Comparison of ENCODE assay signal across 9 mouse cellular contexts in genomic region chr11:68531066-68531806, GRCm38 (mm10). TPM values are rescaled to one million over a fixed set of nuclear protein-coding genes. Genes with fewer than 3 reads are reported as not detected.
DNase-seq lines count a peak whose midpoint lies in the region; ATAC-seq lines count a peak whose summit lies in the region.
"Had no signal": no experiment of that assay in that cellular context is flagged by ENCODE, and none has a peak within 500 bp of the region (broad histone marks: within the 10 kb centered on the region; RNA-seq: fewer than 3 reads in every experiment).

No protein-coding gene starts in this region.

- H3K27ac ChIP-seq in midbrain, embryonic 14.5 days (replicated peaks; ENCODE audit: low read depth, low read length) = no peak overlapping the region
- no peak overlapping the region for H3K27ac ChIP-seq in midbrain, embryonic 16.5 days (ENCODE audit: low read length)
- no peak overlapping the region for H3K27ac ChIP-seq in embryonic facial prominence, embryonic 11.5 days (replicated peaks; ENCODE audit: low read depth, low read length)
- H3K27ac ChIP-seq in kidney, embryonic 15.5 days = no peak overlapping the region
- no peak overlapping the region for H3K27ac ChIP-seq in lung, embryonic 15.5 days
- H3K27ac ChIP-seq: embryonic facial prominence, embryonic 13.5 days; liver, embryonic 13.5 days had no signal

- no peak for ATAC-seq in midbrain, embryonic 14.5 days (ENCODE audit: low FRiP score, low TSS enrichment)
- ATAC-seq in midbrain, embryonic 16.5 days = no peak
- no peak for ATAC-seq in embryonic facial prominence, embryonic 11.5 days (replicated peaks; ENCODE audit: insufficient number of reproducible peaks, low FRiP score, low TSS enrichment, low read depth)
- ATAC-seq in kidney, embryonic 15.5 days (replicated peaks; ENCODE audit: low FRiP score) = peak; percentile 54; the same call in 1 of the 2 replicates
- ATAC-seq in lung, embryonic 15.5 days (ENCODE audit: borderline replicate concordance, extremely low read depth, low FRiP score, low TSS enrichment) = peak; percentile 33; the same call in 1 of the 2 replicates

- no peaks in the 10 kb centered on the region for H3K27me3 ChIP-seq in midbrain, embryonic 14.5 days (ENCODE audit: control insufficient read depth, insufficient read depth, low read length)
- no peaks in the 10 kb centered on the region for H3K27me3 ChIP-seq in midbrain, embryonic 16.5 days (ENCODE audit: control insufficient read depth, insufficient read depth, low read depth, low read length)
- H3K27me3 ChIP-seq in embryonic facial prominence, embryonic 11.5 days (ENCODE audit: control insufficient read depth, insufficient read depth, low read length) = no peaks in the 10 kb centered on the region
- no peaks in the 10 kb centered on the region for H3K27me3 ChIP-seq in kidney, embryonic 15.5 days
- H3K27me3 ChIP-seq in lung, embryonic 15.5 days = no peaks in the 10 kb centered on the region
- H3K27me3 ChIP-seq: liver, embryonic 13.5 days had no signal

- peak; percentile 45 for DNase-seq in midbrain, embryonic 14.5 days
- DNase-seq in adrenal gland, postnatal 14 days = peak; percentile 65
- DNase-seq in embryonic facial prominence, embryonic 11.5 days (ENCODE audit: low spot score) = peak; percentile 37
- DNase-seq in thymus, adult 18-20 months = peak; percentile 40 to 44
- DNase-seq: liver, embryonic 13.5 days had no signal

- no peaks in the 10 kb centered on the region for H3K4me1 ChIP-seq in midbrain, embryonic 14.5 days (ENCODE audit: control insufficient read depth, insufficient read depth, low read length)
- H3K4me1 ChIP-seq in midbrain, embryonic 16.5 days (ENCODE audit: control insufficient read depth, insufficient read depth, low read length) = no peaks in the 10 kb centered on the region
- no peaks in the 10 kb centered on the region for H3K4me1 ChIP-seq in embryonic facial prominence, embryonic 11.5 days (ENCODE audit: control insufficient read depth, insufficient read depth, low read length)
- H3K4me1 ChIP-seq in kidney, embryonic 15.5 days = peaks cover 4% of the 10 kb centered on the region; the same call in 1 of the 2 replicates
- peaks cover 16% of the 10 kb centered on the region; the same call in 1 of the 2 replicates for H3K4me1 ChIP-seq in lung, embryonic 15.5 days
- H3K4me1 ChIP-seq: liver, embryonic 13.5 days had no signal

- no peak overlapping the region for H3K9ac ChIP-seq in midbrain, embryonic 14.5 days (replicated peaks; ENCODE audit: low read length)
- H3K9ac ChIP-seq in midbrain, embryonic 16.5 days (ENCODE audit: low read depth, low read length) = no peak overlapping the region
- H3K9ac ChIP-seq in embryonic facial prominence, embryonic 11.5 days (replicated peaks; ENCODE audit: low read length) = no peak overlapping the region
- no peak overlapping the region for H3K9ac ChIP-seq in kidney, embryonic 15.5 days
- H3K9ac ChIP-seq in lung, embryonic 15.5 days = no peak overlapping the region
- H3K9ac ChIP-seq: embryonic facial prominence, embryonic 13.5 days; liver, embryonic 13.5 days had no signal

- H3K4me3 ChIP-seq in midbrain, embryonic 14.5 days (replicated peaks; ENCODE audit: low read depth, low read length) = no peak overlapping the region
- H3K4me3 ChIP-seq in midbrain, embryonic 16.5 days (ENCODE audit: low read depth, low read length) = no peak overlapping the region
- H3K4me3 ChIP-seq in embryonic facial prominence, embryonic 11.5 days (ENCODE audit: low read depth, low read length) = no peak overlapping the region
- no peak overlapping the region for H3K4me3 ChIP-seq in kidney, embryonic 15.5 days (replicated peaks)
- H3K4me3 ChIP-seq in lung, embryonic 15.5 days = no peak overlapping the region
- H3K4me3 ChIP-seq: embryonic facial prominence, embryonic 13.5 days; liver, embryonic 13.5 days had no signal

- no peaks in the 10 kb centered on the region for H3K9me3 ChIP-seq in midbrain, embryonic 14.5 days (ENCODE audit: control insufficient read depth, low read length)
- no peaks in the 10 kb centered on the region for H3K9me3 ChIP-seq in midbrain, embryonic 16.5 days (replicated peaks; ENCODE audit: control insufficient read depth, low read length, poor library complexity, severe bottlenecking)
- H3K9me3 ChIP-seq in embryonic facial prominence, embryonic 11.5 days (replicated peaks; ENCODE audit: control insufficient read depth, low read length) = no peaks in the 10 kb centered on the region
- no peaks in the 10 kb centered on the region for H3K9me3 ChIP-seq in kidney, embryonic 15.5 days (replicated peaks)
- no peaks in the 10 kb centered on the region for H3K9me3 ChIP-seq in lung, embryonic 15.5 days
- H3K9me3 ChIP-seq: embryonic facial prominence, embryonic 13.5 days; liver, embryonic 13.5 days had no signal

- no peaks in the 10 kb centered on the region for H3K36me3 ChIP-seq in midbrain, embryonic 14.5 days (ENCODE audit: control insufficient read depth, insufficient read depth, low read length)
- H3K36me3 ChIP-seq in midbrain, embryonic 16.5 days (ENCODE audit: control insufficient read depth, insufficient read depth, low read length) = no peaks in the 10 kb centered on the region
- H3K36me3 ChIP-seq in embryonic facial prominence, embryonic 11.5 days (replicated peaks; ENCODE audit: control insufficient read depth, insufficient read depth, low read depth, low read length) = no peaks in the 10 kb centered on the region
- no peaks in the 10 kb centered on the region for H3K36me3 ChIP-seq in kidney, embryonic 15.5 days
- no peaks in the 10 kb centered on the region for H3K36me3 ChIP-seq in lung, embryonic 15.5 days
- H3K36me3 ChIP-seq: embryonic facial prominence, embryonic 13.5 days; liver, embryonic 13.5 days had no signal

- 21% methylated on average over 16 of the region's 16 CpGs for WGBS in midbrain, embryonic 14.5 days
- 32% methylated on average over 16 of the region's 16 CpGs for WGBS in midbrain, embryonic 16.5 days
- WGBS in embryonic facial prominence, embryonic 11.5 days = 24% methylated on average over 16 of the region's 16 CpGs
- WGBS in kidney, embryonic 15.5 days = 20% methylated on average over 16 of the region's 16 CpGs
- 27% methylated on average over 16 of the region's 16 CpGs for WGBS in lung, embryonic 15.5 days

- H3K4me2 ChIP-seq in midbrain, embryonic 14.5 days (ENCODE audit: low read length) = no peak overlapping the region
- H3K4me2 ChIP-seq in midbrain, embryonic 16.5 days (ENCODE audit: low read length) = no peak overlapping the region
- H3K4me2 ChIP-seq in embryonic facial prominence, embryonic 11.5 days (ENCODE audit: low read depth, low read length) = no peak overlapping the region
- 0 out of 2 replicates have a peak overlapping the region, but pooled peaks have one; percentile 23 for H3K4me2 ChIP-seq in kidney, embryonic 15.5 days
- H3K4me2 ChIP-seq in lung, embryonic 15.5 days = no peak overlapping the region
- H3K4me2 ChIP-seq: embryonic facial prominence, embryonic 13.5 days; liver, embryonic 13.5 days had no signal

RNA-seq across cellular contexts. Expression of gene Mfsd6l, which starts 24.8 kb away (rescaled TPM):
- polyA plus RNA-seq in midbrain, embryonic 14.5 days (2014; fragmentation: Nextera tagmentation; extraction: Ambion mirVana) = not detected in 2 replicates
- polyA plus RNA-seq in midbrain, embryonic 16.5 days (2015; fragmentation: Nextera tagmentation; extraction: Ambion mirVana) = 0.09 TPM in 1 of 2 replicates, not detected in the other
- total RNA-seq in adrenal gland, postnatal 14 days (2021) = 0.15 TPM in 1 of 2 replicates, not detected in the other
- 0.20 and 0.27 TPM in 2 replicates for polyA plus RNA-seq in embryonic facial prominence, embryonic 11.5 days (2014; fragmentation: Nextera tagmentation; extraction: Ambion mirVana)
- polyA plus RNA-seq in kidney, embryonic 15.5 days (2015; fragmentation: Nextera tagmentation; extraction: Ambion mirVana) = 2.1 TPM in 2 replicates
- 2.4 and 3.1 TPM in 2 replicates for polyA plus RNA-seq in lung, embryonic 15.5 days (2015; fragmentation: Nextera tagmentation; extraction: Ambion mirVana)
- polyA plus RNA-seq: liver, embryonic 13.5 days had no signal

RNA-seq across cellular contexts. Expression of gene Pik3r6, which starts 28.4 kb away (rescaled TPM):
- polyA plus RNA-seq in midbrain, embryonic 14.5 days (2014; fragmentation: Nextera tagmentation; extraction: Ambion mirVana) = 0.86 and 1.5 TPM in 2 replicates
- 1.3 and 2.5 TPM in 2 replicates for polyA plus RNA-seq in midbrain, embryonic 16.5 days (2015; fragmentation: Nextera tagmentation; extraction: Ambion mirVana)
- total RNA-seq in adrenal gland, postnatal 14 days (2021) = 4.4 and 5.1 TPM in 2 replicates
- 1.2 and 1.5 TPM in 2 replicates for polyA plus RNA-seq in embryonic facial prominence, embryonic 11.5 days (2014; fragmentation: Nextera tagmentation; extraction: Ambion mirVana)
- polyA plus RNA-seq in kidney, embryonic 15.5 days (2015; fragmentation: Nextera tagmentation; extraction: Ambion mirVana) = 4.4 and 5.6 TPM in 2 replicates
- 6.3 and 7.3 TPM in 2 replicates for polyA plus RNA-seq in lung, embryonic 15.5 days (2015; fragmentation: Nextera tagmentation; extraction: Ambion mirVana)

RNA-seq across cellular contexts. Expression of gene Ccdc42, which starts 55.6 kb away (rescaled TPM):
- 0.36 TPM in 1 of 2 replicates, not detected in the other for polyA plus RNA-seq in midbrain, embryonic 14.5 days (2014; fragmentation: Nextera tagmentation; extraction: Ambion mirVana)
- 0.18 and 0.65 TPM in 2 replicates for polyA plus RNA-seq in midbrain, embryonic 16.5 days (2015; fragmentation: Nextera tagmentation; extraction: Ambion mirVana)
- total RNA-seq in adrenal gland, postnatal 14 days (2021) = not detected in 2 replicates
- polyA plus RNA-seq in embryonic facial prominence, embryonic 11.5 days (2014; fragmentation: Nextera tagmentation; extraction: Ambion mirVana) = 0.20 and 0.67 TPM in 2 replicates
- polyA plus RNA-seq in kidney, embryonic 15.5 days (2015; fragmentation: Nextera tagmentation; extraction: Ambion mirVana) = 3.2 and 3.8 TPM in 2 replicates
- polyA plus RNA-seq in lung, embryonic 15.5 days (2015; fragmentation: Nextera tagmentation; extraction: Ambion mirVana) = 0.66 and 0.94 TPM in 2 replicates
- polyA plus RNA-seq: embryonic facial prominence, embryonic 13.5 days had no signal

Comparison
In these comparisons a context has a peak if more than half of its experiments do, and no peak if none do; other contexts are left out.
1. ATAC-seq: peak in kidney, embryonic 15.5 days (single experiment) and lung, embryonic 15.5 days (single experiment); none in midbrain, embryonic 14.5 days (single experiment), midbrain, embryonic 16.5 days (single experiment) and embryonic facial prominence, embryonic 11.5 days (single experiment).
2. Peak in every context shown above with its lines, with median percentiles within 50 percentile points of each other: DNase-seq.